Mouse (Mus musculus): ENCODE measurements around the gene Hfe2. TPM values are rescaled to one million over a fixed set of nuclear protein-coding genes. Genes with fewer than 3 reads are reported as not detected.

Gene Hfe2
- polyA plus RNA-seq, 1 experiment from 2014 or later, result not detected

DNA sequence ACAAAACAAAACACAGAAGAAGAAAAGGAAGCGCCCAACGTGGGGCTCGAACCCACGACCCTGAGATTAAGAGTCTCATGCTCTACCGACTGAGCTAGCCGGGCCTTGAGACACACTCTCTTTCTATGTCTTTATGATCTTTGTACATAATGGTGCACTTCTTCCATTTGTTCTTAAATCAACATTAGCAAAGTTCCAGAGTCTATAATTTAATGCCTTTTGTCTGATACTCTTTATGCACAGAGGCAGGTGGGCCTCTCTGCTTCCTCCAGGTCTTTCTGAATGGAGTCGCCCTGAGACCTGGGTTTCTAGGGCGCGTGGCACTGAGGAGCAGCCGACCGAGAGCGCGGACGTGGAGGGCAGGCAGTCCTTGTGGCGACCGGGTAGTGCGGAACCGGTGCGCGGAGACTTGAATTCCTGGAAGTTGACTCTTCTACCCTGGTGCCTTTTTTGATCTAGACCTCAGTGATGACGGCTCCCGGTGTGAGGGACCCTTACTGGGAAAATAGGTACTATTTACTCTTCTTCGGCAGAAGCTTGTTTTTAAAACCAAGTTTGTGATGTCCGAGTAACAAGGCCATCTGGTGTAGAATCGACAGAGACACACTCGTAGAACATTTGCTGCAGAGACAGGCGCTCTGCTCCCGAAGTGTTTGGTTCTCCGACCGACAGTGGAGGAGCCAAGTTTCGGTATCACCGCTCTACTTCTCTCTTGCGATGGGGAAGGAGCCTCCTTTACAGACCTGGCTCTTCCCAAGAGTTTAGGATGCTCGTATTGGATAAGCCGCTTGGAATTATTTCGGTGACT, 25.3 kb upstream of the Hfe2 start:
- under 1% methylated on average over 36 of the region's 36 CpGs for WGBS
- Histone ChIP-seq H3K36me3 (ENCODE audit: control insufficient read depth, insufficient read depth) (no peaks in the 10 kb centered on the region), H3K9ac (ENCODE audit: low read depth, low read length) (peak overlapping the region; percentile 83), H3K4me3 (ENCODE audit: low read depth, low read length) (peak overlapping the region; percentile 84), H3K9me3 (ENCODE audit: control insufficient read depth) (no peaks in the 10 kb centered on the region), H3K27me3 (replicated peaks; ENCODE audit: control insufficient read depth, insufficient read depth, low read length) (no peaks in the 10 kb centered on the region), H3K27ac (ENCODE audit: low read depth, low read length) (peak overlapping the region; percentile 96), H3K4me1 (replicated peaks; ENCODE audit: control insufficient read depth, insufficient read depth, low read length) (peaks cover 3% of the 10 kb centered on the region; the same call in 1 of the 2 replicates), H3K4me2 (replicated peaks; ENCODE audit: low read depth) (peak overlapping the region; percentile 88)
- peak; percentile 27 for ATAC-seq
- TF ChIP-seq CTCF (IDR thresholded peaks at IDR 0.05; ENCODE audit: low read depth), result 0 out of 2 replicates have a peak, but pooled peaks have one; percentile 6

DNA sequence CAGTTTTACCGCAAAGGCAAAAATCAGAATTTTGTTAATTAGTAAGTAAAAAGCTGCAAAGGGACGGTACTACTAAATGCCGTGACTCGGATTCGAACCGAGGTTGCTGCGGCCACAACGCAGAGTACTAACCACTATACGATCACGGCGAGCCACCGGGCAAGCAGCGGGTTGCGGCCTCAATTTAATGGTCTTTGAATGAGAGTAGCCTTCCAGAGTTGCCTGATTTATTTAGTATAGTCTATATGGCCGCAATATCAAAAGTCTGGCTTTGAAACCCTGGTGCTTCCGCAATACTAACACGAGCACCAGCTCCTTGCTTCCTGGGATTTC, 24.7 kb upstream of the Hfe2 start:
- H3K27ac ChIP-seq (ENCODE audit: low read depth, low read length), result peak overlapping the region; percentile 96
- H3K4me2 ChIP-seq (replicated peaks; ENCODE audit: low read depth), result peak overlapping the region; percentile 88
- H3K9ac ChIP-seq (ENCODE audit: low read depth, low read length), result peak overlapping the region; percentile 83
- no peaks in the 10 kb centered on the region for H3K9me3 ChIP-seq (ENCODE audit: control insufficient read depth)
- no peak for TF ChIP-seq CTCF (IDR thresholded peaks at IDR 0.05; ENCODE audit: low read depth)
- H3K4me3 ChIP-seq (ENCODE audit: low read depth, low read length), result peak overlapping the region; percentile 84
- WGBS, result under 1% methylated on average over 17 of the region's 17 CpGs
- H3K4me1 ChIP-seq (replicated peaks; ENCODE audit: control insufficient read depth, insufficient read depth, low read length), result peaks cover 3% of the 10 kb centered on the region; the same call in 1 of the 2 replicates
- peak; percentile 72 for ATAC-seq
- H3K27me3 ChIP-seq (replicated peaks; ENCODE audit: control insufficient read depth, insufficient read depth, low read length), result no peaks in the 10 kb centered on the region
- H3K36me3 ChIP-seq (ENCODE audit: control insufficient read depth, insufficient read depth), result no peaks in the 10 kb centered on the region

DNA sequence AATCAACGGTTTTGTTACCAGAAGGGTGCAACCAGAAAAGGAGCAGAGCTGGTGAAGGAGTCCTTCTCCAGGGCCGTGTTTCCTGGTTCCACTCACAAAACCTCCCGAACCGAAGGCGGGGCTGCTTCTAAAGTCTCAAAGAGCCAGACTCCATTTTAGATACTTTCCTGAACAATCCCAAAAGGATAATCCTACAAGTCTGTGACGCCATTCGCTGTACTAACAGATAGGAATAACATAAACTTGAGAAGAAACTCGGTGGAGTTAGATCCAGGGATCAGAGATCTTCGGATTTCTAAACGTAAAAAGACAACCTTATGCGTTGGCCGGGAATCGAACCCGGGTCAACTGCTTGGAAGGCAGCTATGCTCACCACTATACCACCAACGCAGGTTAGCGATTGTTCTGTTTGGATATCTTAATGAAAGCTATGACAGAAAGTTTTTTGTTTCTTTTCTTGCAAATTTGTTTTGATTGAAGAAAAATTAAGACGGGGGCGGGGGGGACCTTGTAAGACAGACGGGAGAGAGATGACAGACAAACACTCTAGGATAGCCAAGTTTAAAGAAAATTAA, 24.2 kb upstream of the Hfe2 start:
- Histone ChIP-seq H3K4me2 (replicated peaks; ENCODE audit: low read depth) (peak overlapping the region; percentile 88), H3K27ac (ENCODE audit: low read depth, low read length) (peak overlapping the region; percentile 96), H3K9me3 (ENCODE audit: control insufficient read depth) (no peaks in the 10 kb centered on the region), H3K36me3 (ENCODE audit: control insufficient read depth, insufficient read depth) (no peaks in the 10 kb centered on the region), H3K27me3 (replicated peaks; ENCODE audit: control insufficient read depth, insufficient read depth, low read length) (no peaks in the 10 kb centered on the region), H3K9ac (ENCODE audit: low read depth, low read length) (peak overlapping the region; percentile 83), H3K4me1 (replicated peaks; ENCODE audit: control insufficient read depth, insufficient read depth, low read length) (peaks cover 3% of the 10 kb centered on the region; the same call in 1 of the 2 replicates), H3K4me3 (ENCODE audit: low read depth, low read length) (peak overlapping the region; percentile 84)
- peak; percentile 65 for ATAC-seq
- WGBS, result under 1% methylated on average over 19 of the region's 19 CpGs
- TF ChIP-seq CTCF (IDR thresholded peaks at IDR 0.05; ENCODE audit: low read depth), result no peak

DNA sequence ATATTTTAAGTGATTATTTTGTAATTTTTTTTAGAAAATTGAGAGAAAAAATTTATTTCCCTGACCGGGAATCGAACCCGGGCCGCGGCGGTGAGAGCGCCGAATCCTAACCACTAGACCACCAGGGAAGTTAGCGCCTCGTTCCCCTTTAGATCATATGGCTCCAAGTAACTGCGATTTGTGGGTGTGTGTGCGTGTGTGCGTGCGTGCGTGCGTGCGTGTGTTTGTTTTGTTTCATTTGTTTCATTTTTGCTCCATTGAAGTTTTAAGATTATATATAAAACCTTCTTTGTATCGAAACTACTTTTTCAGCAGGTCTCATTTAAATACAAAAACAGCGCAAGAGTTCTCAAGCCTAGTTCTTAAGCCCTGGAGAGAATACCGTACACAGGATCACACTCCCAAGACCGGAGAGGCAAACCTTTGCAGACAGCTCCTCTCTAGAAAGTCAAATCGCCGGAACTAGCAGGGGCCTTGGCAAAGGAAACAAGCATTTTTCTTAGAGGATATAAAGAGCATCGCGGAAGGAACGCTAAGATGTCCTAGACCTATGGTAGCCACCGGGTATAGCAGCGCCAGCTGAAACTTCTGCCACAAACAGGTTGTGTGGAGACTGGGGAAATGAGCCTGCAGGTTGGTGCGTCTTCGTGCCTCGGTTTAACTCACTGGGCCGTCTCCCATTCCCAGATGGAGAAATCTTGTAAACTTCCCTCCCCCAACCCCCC, 23.4 kb upstream of the Hfe2 start:
- Histone ChIP-seq H3K9ac (ENCODE audit: low read depth, low read length) (peak overlapping the region; percentile 53), H3K4me2 (replicated peaks; ENCODE audit: low read depth) (peak overlapping the region; percentile 88), H3K27me3 (replicated peaks; ENCODE audit: control insufficient read depth, insufficient read depth, low read length) (no peaks in the 10 kb centered on the region), H3K4me1 (replicated peaks; ENCODE audit: control insufficient read depth, insufficient read depth, low read length) (0 out of 2 replicates have a peak, but pooled peaks cover 3% of the 10 kb centered on the region), H3K4me3 (ENCODE audit: low read depth, low read length) (peak overlapping the region; percentile 84), H3K9me3 (ENCODE audit: control insufficient read depth) (no peaks in the 10 kb centered on the region), H3K27ac (ENCODE audit: low read depth, low read length) (peak overlapping the region; percentile 96), H3K36me3 (ENCODE audit: control insufficient read depth, insufficient read depth) (no peaks in the 10 kb centered on the region)
- peak; percentile 70 for ATAC-seq
- under 1% methylated on average over 32 of the region's 32 CpGs for WGBS
- no peak for TF ChIP-seq CTCF (IDR thresholded peaks at IDR 0.05; ENCODE audit: low read depth)

DNA sequence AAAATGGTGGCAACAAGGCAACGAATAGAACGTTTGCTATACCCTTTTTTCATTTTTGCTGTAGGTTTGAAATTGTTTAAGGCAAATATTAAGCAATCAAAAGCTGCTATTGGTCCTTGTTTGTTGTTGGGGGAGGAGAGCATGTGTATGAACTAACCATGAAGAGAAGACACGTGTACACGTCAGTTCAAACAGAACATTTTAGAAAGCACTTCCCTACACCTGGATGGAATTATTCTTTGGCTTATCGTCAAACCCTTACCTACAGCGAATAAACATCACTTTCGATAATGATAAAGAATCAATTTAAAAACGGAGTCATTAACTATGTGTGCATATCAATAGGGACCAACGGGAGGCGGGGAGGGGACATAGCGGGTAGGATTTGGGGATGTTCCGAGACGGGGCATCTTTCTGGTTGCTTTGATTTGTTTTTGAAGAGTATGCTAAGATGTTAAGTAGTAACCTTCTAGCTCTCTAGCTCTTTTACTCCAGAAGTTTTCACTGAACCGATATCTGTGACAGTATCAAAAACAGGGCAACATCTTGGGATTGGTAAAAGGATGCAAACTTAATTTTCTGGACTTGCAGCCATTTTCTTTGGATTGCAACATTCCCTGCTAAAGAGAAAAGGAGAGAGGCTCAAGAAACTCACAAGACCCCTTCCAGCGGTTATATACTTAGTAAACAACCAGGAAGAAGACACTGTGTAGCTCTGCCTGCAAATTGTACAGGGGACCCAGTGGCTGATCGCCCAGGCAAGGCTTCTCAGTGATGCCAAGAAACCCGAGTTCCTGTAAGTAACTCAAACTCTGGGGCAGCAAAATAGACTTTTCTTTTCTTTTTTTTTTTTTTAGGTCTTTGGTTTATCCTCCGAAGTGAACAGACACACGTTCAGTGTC, 22.5 kb upstream of the Hfe2 start:
- Histone ChIP-seq H3K36me3 (ENCODE audit: control insufficient read depth, insufficient read depth) (no peaks in the 10 kb centered on the region), H3K27ac (ENCODE audit: low read depth, low read length) (peak overlapping the region; percentile 82), H3K4me3 (ENCODE audit: low read depth, low read length) (peak overlapping the region; percentile 84), H3K9ac (ENCODE audit: low read depth, low read length) (peak overlapping the region; percentile 53), H3K4me2 (replicated peaks; ENCODE audit: low read depth) (peak overlapping the region; percentile 88), H3K4me1 (replicated peaks; ENCODE audit: control insufficient read depth, insufficient read depth, low read length) (0 out of 2 replicates have a peak, but pooled peaks cover 3% of the 10 kb centered on the region), H3K27me3 (replicated peaks; ENCODE audit: control insufficient read depth, insufficient read depth, low read length) (no peaks in the 10 kb centered on the region), H3K9me3 (ENCODE audit: control insufficient read depth) (no peaks in the 10 kb centered on the region)
- WGBS, result under 1% methylated on average over 19 of the region's 19 CpGs
- ATAC-seq, result no peak
- TF ChIP-seq CTCF (IDR thresholded peaks at IDR 0.05; ENCODE audit: low read depth), result no peak
